ENCODE assay signal across 8 mouse cellular contexts in the genomic region with DNA sequence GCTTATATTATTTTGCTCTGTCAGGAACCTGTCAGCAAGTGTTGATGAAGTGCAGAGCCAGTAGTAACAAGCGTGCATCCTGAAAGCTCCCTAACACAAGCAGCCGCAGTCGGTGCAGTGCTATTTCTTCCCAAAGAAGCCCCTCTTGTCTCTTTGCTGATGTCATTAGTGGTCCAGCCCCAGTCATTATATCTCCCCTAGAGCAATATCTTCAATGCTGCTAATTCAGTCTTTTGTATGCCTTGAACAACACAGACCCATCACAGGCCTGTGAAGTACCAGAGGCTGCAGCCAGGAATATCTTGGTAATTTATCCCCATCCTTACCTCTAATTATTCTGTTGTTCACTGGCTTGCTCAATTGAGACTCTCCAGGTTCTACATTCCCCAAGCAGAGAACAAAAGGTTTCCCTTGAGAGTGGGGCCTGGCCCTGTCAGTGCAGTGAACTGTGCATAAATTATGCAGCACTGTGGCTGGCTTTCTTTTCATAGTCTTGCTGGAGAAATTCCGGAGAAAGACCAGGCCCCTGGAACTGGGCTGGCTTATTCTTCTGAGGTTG.
DNase-seq lines count a peak whose midpoint lies in the region; ATAC-seq and TF ChIP-seq lines count a peak whose summit lies in the region.

No protein-coding gene starts in this region.

- ATAC-seq in heart, embryonic 12.5 days (ENCODE audit: insufficient number of reproducible peaks, low FRiP score), result peak; percentile 63; the same call in 1 of the 2 replicates
- ATAC-seq in forebrain, embryonic 11.5 days (replicated peaks; ENCODE audit: low FRiP score), result peak; percentile 98
- peak; percentile 96 for ATAC-seq in kidney, embryonic 15.5 days (replicated peaks; ENCODE audit: low FRiP score)
- no peak for ATAC-seq in liver, embryonic 11.5 days (replicated peaks; ENCODE audit: low FRiP score)

- H3K27ac ChIP-seq in heart, embryonic 12.5 days (ENCODE audit: poor library complexity, severe bottlenecking), result peak overlapping the region; percentile 29
- H3K27ac ChIP-seq in forebrain, embryonic 11.5 days (ENCODE audit: low read depth, low read length), result peak overlapping the region; percentile 77
- H3K27ac ChIP-seq in kidney, embryonic 15.5 days, result peak overlapping the region; percentile 77
- peak overlapping the region; percentile 60 for H3K27ac ChIP-seq in olfactory bulb, adult 2 months (ENCODE audit: insufficient read depth, low read depth, low read length)
- H3K27ac ChIP-seq in liver, embryonic 11.5 days (ENCODE audit: low read depth, low read length), result no peak overlapping the region

- TF ChIP-seq POLR2A in olfactory bulb, adult 2 months (IDR thresholded peaks at IDR 0.05; ENCODE audit: insufficient read depth, low read depth, low read length), result no peak

- TF ChIP-seq CTCF in olfactory bulb, adult 2 months (IDR thresholded peaks at IDR 0.05; ENCODE audit: insufficient read depth, low read depth, low read length), result no peak

- peaks cover 18% of the 10 kb centered on the region for H3K4me1 ChIP-seq in heart, embryonic 12.5 days (replicated peaks)
- H3K4me1 ChIP-seq in forebrain, embryonic 11.5 days (replicated peaks; ENCODE audit: control insufficient read depth, insufficient read depth, low read length), result peaks cover 8% of the 10 kb centered on the region
- H3K4me1 ChIP-seq in kidney, embryonic 15.5 days, result peaks cover 18% of the 10 kb centered on the region
- H3K4me1 ChIP-seq in olfactory bulb, adult 2 months (ENCODE audit: control insufficient read depth, insufficient read depth, low read length), result peaks cover 2% of the 10 kb centered on the region; the same call in 1 of the 2 replicates
- no peaks in the 10 kb centered on the region for H3K4me1 ChIP-seq in liver, embryonic 11.5 days (replicated peaks; ENCODE audit: control insufficient read depth, insufficient read depth, low read length)

- no peaks in the 10 kb centered on the region for H3K36me3 ChIP-seq in heart, embryonic 12.5 days
- no peaks in the 10 kb centered on the region for H3K36me3 ChIP-seq in forebrain, embryonic 11.5 days (ENCODE audit: control insufficient read depth, insufficient read depth, low read length)
- no peaks in the 10 kb centered on the region for H3K36me3 ChIP-seq in kidney, embryonic 15.5 days
- no peaks in the 10 kb centered on the region for H3K36me3 ChIP-seq in liver, embryonic 11.5 days (ENCODE audit: control insufficient read depth, insufficient read depth, low read length)

- H3K9ac ChIP-seq in heart, embryonic 12.5 days, result no peak overlapping the region
- H3K9ac ChIP-seq in forebrain, embryonic 11.5 days (ENCODE audit: low read length), result no peak overlapping the region
- H3K9ac ChIP-seq in kidney, embryonic 15.5 days, result no peak overlapping the region
- no peak overlapping the region for H3K9ac ChIP-seq in liver, embryonic 11.5 days (ENCODE audit: low read depth, low read length)

- 15% methylated on average over 4 of the region's 4 CpGs for WGBS in heart, embryonic 12.5 days
- WGBS in forebrain, embryonic 11.5 days, result 4% methylated on average over 4 of the region's 4 CpGs
- WGBS in kidney, embryonic 15.5 days, result 15% methylated on average over 4 of the region's 4 CpGs
- WGBS in olfactory bulb, adult 2 months, result 46% methylated on average over 4 of the region's 4 CpGs
- WGBS in liver, embryonic 11.5 days, result 53% methylated on average over 4 of the region's 4 CpGs

- H3K4me3 ChIP-seq in heart, embryonic 12.5 days, result no peak overlapping the region
- no peak overlapping the region for H3K4me3 ChIP-seq in forebrain, embryonic 11.5 days (ENCODE audit: low read depth, low read length)
- H3K4me3 ChIP-seq in kidney, embryonic 15.5 days (replicated peaks), result no peak overlapping the region
- no peak overlapping the region for H3K4me3 ChIP-seq in olfactory bulb, adult 2 months (ENCODE audit: insufficient read depth, low read depth, low read length)
- H3K4me3 ChIP-seq in liver, embryonic 11.5 days (ENCODE audit: low read depth, low read length), result no peak overlapping the region

- no peak for DNase-seq in heart, postnatal 4 days
- DNase-seq in forebrain, embryonic 11.5 days (ENCODE audit: low spot score), result peak; percentile 78
- DNase-seq in right cerebral cortex, postnatal 4 days, result no peak
- no peak for DNase-seq in liver, embryonic 11.5 days (ENCODE audit: low spot score)
- no peak for DNase-seq in frontal cortex, postnatal 25 days (ENCODE audit: low spot score in 2 of 2)

- H3K9me3 ChIP-seq in heart, embryonic 12.5 days (replicated peaks), result no peaks in the 10 kb centered on the region
- H3K9me3 ChIP-seq in forebrain, embryonic 11.5 days (ENCODE audit: control insufficient read depth, low read length), result no peaks in the 10 kb centered on the region
- H3K9me3 ChIP-seq in kidney, embryonic 15.5 days (replicated peaks), result no peaks in the 10 kb centered on the region
- no peaks in the 10 kb centered on the region for H3K9me3 ChIP-seq in liver, embryonic 11.5 days (ENCODE audit: control insufficient read depth, low read length)

- no peaks in the 10 kb centered on the region for H3K27me3 ChIP-seq in heart, embryonic 12.5 days (replicated peaks)
- no peaks in the 10 kb centered on the region for H3K27me3 ChIP-seq in forebrain, embryonic 11.5 days (ENCODE audit: control insufficient read depth, insufficient read depth, low read length)
- no peaks in the 10 kb centered on the region for H3K27me3 ChIP-seq in kidney, embryonic 15.5 days
- H3K27me3 ChIP-seq in liver, embryonic 11.5 days (replicated peaks; ENCODE audit: control insufficient read depth, insufficient read depth, low read length), result no peaks in the 10 kb centered on the region

- no peak overlapping the region for H3K4me2 ChIP-seq in heart, embryonic 12.5 days
- H3K4me2 ChIP-seq in forebrain, embryonic 11.5 days (ENCODE audit: low read depth, low read length, severe bottlenecking), result no peak overlapping the region
- no peak overlapping the region for H3K4me2 ChIP-seq in kidney, embryonic 15.5 days
- H3K4me2 ChIP-seq in liver, embryonic 11.5 days, result no peak overlapping the region
